Mouse (Mus musculus) forebrain, embryonic 12.5 days (tissue): ENCODE measurements around the gene Ppargc1a. TPM values are rescaled to one million over a fixed set of nuclear protein-coding genes. Genes with fewer than 3 reads are reported as not detected.

Source experiments
- ATAC-seq: fragments of 200-750 bp; cut with Nextera tagmentation; 2 replicates; pipeline ENCODE4 v1.8.0; 2017; ENCODE audit warnings: moderate TSS enrichment; ENCODE audit not compliant: low FRiP score
- H3K27ac ChIP-seq: fragments of 300-500 bp; sonication (generic); 2 replicates; pipeline ENCODE4 v1.5.1; 2016; ENCODE audit warnings: mild to moderate bottlenecking
- H3K27me3 ChIP-seq: fragments of 300-500 bp; sonication (generic); 2 replicates; pipeline ENCODE4 v1.6.1; 2016; ENCODE audit warnings: mild to moderate bottlenecking
- H3K36me3 ChIP-seq: fragments of 300-500 bp; sonication (generic); replicated peaks from 2 replicates; pipeline ENCODE4 v1.6.1; 2016; ENCODE audit warnings: mild to moderate bottlenecking
- H3K4me1 ChIP-seq: fragments of 300-500 bp; sonication (generic); 2 replicates; pipeline ENCODE4 v1.6.1; 2016
- H3K4me2 ChIP-seq: fragments of 300-500 bp; sonication (generic); 2 replicates; pipeline ENCODE4 v1.6.1; 2016; ENCODE audit warnings: mild to moderate bottlenecking, moderate library complexity
- H3K4me3 ChIP-seq: fragments of 300-500 bp; sonication (generic); replicated peaks from 2 replicates; pipeline ENCODE4 v1.5.1; 2016; ENCODE audit warnings: mild to moderate bottlenecking
- H3K9ac ChIP-seq: fragments of 300-500 bp; sonication (generic); 2 replicates; pipeline ENCODE4 v1.6.1; 2016; ENCODE audit warnings: mild to moderate bottlenecking
- H3K9me3 ChIP-seq: fragments of 300-500 bp; sonication (generic); 2 replicates; pipeline ENCODE4 v1.6.1; 2016
- whole genome bisulfite sequencing: fragments of 180-500 bp; shearing (Covaris S2); methylation state at CpG from one replicate; pipeline ENCODE4 v1.1.7; 2016; 5-methylcytosine and 5-hydroxymethylcytosine counted together
- polyA plus RNA-seq: library from polyadenylated mRNA; unstranded; fragments of >200 nt; fragmentation: Nextera tagmentation; extraction: Ambion mirVana; gene quantifications from 2 replicates; pipeline ENCODE4 v1.2.1, GENCODE M21; 2016

The Ppargc1a gene
- polyA plus RNA-seq, 1 experiment from 2014 or later, result 4.5 TPM

DNA sequence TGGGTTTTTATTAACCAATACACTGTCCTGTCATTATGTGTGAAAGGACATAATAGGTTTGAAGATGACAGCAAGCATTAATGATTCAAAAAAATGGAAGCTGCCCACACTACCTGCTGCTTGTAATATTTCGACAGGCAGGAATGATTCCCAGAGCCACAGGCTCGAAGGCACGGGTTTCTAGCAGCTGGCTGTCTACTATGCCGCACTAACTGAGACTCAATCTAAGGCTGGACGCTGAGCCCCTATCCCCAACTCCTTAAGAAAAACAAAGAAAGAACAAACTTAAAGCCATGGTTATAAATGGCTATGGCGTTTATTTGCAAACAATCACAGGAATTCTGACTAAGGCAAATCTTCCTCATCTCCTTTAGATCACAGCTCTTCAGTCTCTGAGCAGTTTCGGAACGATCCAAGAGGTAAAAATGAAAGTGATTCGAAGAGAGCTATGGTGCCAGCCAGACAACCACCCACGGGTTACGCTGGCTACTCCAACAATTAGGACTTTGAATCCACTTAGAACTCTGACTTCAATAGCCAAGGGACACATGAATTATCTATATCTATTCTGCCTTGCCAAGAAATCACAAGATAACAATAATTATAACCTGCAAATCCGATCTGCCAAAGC, 15.6 kb downstream of the Ppargc1a start:
- Histone ChIP-seq H3K27ac (peak overlapping the region; percentile 78; the same call in 1 of the 2 replicates), H3K27me3 (peaks cover 4% of the 10 kb centered on the region; the same call in 1 of the 2 replicates), H3K9ac (peak overlapping the region; percentile 48; the same call in 1 of the 2 replicates), H3K4me1 (peaks cover 15% of the 10 kb centered on the region), H3K9me3 (no peaks in the 10 kb centered on the region), H3K4me2 (peak overlapping the region; percentile 65), H3K4me3 (peak overlapping the region; percentile 43), H3K36me3 (no peaks in the 10 kb centered on the region)
- WGBS, result 16% methylated on average over 12 of the region's 12 CpGs
- ATAC-seq, result peak; percentile 31; the same call in 1 of the 2 replicates

DNA sequence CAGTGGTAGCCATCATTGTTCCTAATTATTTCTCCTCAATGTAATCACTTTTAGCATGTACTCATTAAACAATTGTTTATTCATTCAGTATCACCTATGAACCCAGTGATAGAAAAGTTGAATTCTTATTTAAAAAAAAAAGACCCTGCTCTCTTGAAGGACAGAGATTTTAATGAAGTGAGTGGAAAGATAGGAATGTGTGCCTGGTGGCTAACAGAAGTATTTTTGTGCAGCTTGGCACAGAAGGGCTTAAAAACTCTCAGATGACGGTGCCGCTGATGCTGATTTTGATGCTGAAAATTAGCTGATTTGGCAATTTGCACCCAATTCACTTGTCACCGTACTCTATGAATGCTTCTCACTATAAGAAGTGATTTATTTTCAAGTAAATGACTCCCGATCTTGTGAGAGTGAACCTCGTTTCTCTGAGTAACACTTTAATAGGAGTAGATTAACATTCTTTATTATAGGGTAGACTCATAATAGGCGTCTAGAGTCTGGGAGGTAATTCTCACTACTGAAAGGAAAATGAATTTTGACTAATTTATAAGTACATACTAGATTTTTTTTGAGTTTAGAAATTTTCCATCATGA, 20.0 kb downstream of the Ppargc1a start:
- 54% methylated on average over 6 of the region's 6 CpGs for WGBS

DNA sequence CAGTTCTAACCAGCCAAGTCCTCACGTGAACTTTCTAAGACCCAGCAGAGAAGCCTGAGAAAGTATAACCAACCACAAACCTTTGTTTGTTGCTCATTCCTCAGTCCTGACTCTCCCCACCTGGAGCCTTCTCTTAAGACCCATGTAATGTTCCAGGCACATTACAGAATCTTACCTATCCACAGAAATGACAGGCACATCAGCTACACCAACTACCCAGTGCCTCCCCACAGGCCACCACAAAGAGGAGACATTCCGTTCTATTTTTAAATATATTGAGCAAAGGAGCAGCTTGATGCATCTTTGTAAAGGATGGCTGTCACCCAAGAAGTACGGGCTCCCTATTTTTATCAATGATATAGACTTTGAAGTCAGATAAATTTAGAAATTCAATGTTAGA, 20.7 kb downstream of the Ppargc1a start:
- no peak overlapping the region for H3K9ac ChIP-seq
- no peak for ATAC-seq
- no peaks in the 10 kb centered on the region for H3K9me3 ChIP-seq
- H3K4me1 ChIP-seq, result peaks cover 8% of the 10 kb centered on the region
- no peak overlapping the region for H3K4me3 ChIP-seq
- peaks cover 4% of the 10 kb centered on the region; the same call in 1 of the 2 replicates for H3K27me3 ChIP-seq
- H3K36me3 ChIP-seq, result no peaks in the 10 kb centered on the region
- no peak overlapping the region for H3K4me2 ChIP-seq
- no peak overlapping the region for H3K27ac ChIP-seq
- 91% methylated on average over 3 of the region's 3 CpGs for WGBS

More for the DNA sequence above, 20.0 kb downstream of the Ppargc1a start:
- Histone ChIP-seq H3K27ac (no peak overlapping the region), H3K36me3 (no peaks in the 10 kb centered on the region), H3K4me1 (peaks cover 12% of the 10 kb centered on the region), H3K9me3 (no peaks in the 10 kb centered on the region), H3K9ac (no peak overlapping the region), H3K4me3 (no peak overlapping the region), H3K4me2 (no peak overlapping the region), H3K27me3 (peaks cover 4% of the 10 kb centered on the region; the same call in 1 of the 2 replicates)
- ATAC-seq, result no peak

DNA sequence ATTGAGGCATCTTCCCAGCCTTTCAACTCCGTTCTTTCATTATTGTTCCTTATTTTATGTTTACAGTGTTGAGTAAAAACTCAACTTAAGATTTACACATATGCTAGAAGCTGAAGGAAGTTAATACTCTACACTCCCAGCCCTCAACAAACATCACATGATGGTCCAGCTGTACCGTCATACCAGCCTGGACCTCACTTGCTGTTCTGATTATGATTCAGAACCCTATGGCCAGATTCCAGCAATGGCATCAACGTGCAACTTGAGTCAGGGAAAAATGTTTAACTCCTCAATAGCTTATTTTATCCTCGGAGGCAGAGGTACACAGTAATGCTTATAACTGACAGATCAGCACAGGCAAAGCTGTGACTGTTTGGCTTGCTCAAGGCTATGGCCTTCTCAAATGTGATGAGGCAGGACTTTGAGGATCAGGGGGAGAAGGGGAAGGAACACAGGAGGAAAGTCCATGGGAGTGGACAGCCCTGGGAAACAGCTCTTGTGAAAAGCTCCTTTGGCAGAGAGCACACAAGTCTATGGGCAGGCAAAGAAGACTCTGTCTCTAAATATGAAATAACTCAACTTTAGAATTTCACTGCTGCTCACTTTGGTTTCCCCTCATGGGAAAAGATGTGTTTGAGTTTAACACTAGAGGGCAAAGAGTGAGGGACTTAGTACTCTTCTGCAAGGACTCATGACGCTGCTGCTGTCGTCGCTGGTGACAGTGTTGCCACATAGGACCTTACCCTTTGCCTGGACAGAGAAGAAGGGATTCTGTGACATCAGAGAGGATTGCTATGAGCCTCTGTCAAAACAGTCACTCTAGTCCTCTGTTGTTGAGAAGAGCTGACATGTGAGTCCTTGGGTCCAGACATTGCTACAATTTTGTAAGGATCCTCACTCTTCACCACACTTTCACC, 22.1 kb downstream of the Ppargc1a start:
- peaks cover 4% of the 10 kb centered on the region; the same call in 1 of the 2 replicates for H3K27me3 ChIP-seq
- no peak for ATAC-seq
- no peak overlapping the region for H3K4me2 ChIP-seq
- H3K9ac ChIP-seq, result no peak overlapping the region
- no peaks in the 10 kb centered on the region for H3K9me3 ChIP-seq
- H3K4me1 ChIP-seq, result peaks cover 7% of the 10 kb centered on the region; the same call in 1 of the 2 replicates
- no peak overlapping the region for H3K4me3 ChIP-seq
- 87% methylated on average over 7 of the region's 7 CpGs for WGBS
- H3K27ac ChIP-seq, result no peak overlapping the region
- no peaks in the 10 kb centered on the region for H3K36me3 ChIP-seq

DNA sequence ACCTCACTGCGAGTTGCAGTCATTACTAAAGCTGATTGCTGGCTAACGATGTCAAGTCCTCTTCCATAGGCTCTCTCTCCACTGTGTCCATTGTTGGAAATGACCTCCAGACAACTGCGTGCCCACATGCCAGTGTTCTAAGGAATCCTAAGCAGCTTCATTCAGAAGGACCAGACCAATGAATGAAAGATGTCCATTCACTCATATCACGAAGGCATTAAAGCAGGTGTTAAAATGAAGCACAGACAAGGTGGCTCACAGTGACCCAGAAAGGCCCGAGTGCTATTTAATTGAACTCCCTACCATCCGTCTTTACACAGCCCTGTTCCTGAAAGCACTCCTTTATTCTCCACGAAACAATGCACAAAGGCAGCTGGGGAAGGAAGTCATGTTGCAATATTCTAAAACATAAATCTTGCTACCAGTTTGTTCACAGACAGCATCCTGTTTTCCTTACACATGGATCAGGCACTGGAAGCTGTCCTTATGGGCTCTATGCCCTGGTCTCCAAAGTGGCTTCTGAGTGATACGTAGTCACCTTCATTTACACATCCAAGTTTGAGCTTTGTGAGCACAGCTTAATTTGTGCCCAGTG, 23.3 kb downstream of the Ppargc1a start:
- Histone ChIP-seq H3K9ac (no peak overlapping the region), H3K4me1 (peaks cover 7% of the 10 kb centered on the region; the same call in 1 of the 2 replicates), H3K27me3 (no peaks in the 10 kb centered on the region), H3K27ac (no peak overlapping the region), H3K36me3 (no peaks in the 10 kb centered on the region), H3K4me2 (no peak overlapping the region), H3K9me3 (no peaks in the 10 kb centered on the region), H3K4me3 (no peak overlapping the region)
- WGBS, result 32% methylated on average over 8 of the region's 8 CpGs
- no peak for ATAC-seq

DNA sequence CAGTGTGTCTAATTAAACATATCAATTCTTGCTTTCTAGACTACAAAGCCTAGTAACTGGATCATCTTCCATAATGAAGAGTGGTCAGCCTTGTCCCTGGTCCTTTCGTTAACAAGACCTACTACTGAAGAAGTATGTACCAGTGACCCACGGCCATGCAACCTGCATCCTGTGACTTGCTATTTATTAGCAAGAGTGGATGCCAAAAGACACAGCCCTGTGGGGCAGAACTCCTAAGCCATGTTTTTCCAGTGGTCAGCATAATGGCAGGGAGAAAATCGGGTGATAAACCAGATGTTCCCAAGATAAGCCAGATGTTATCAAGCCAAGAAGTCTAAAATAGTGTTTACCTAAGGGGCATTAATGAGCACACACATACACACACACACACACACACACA, 26.0 kb downstream of the Ppargc1a start:
- 89% methylated on average over 3 of the region's 3 CpGs for WGBS
- Histone ChIP-seq H3K4me1 (peaks cover 7% of the 10 kb centered on the region; the same call in 1 of the 2 replicates), H3K27ac (no peak overlapping the region), H3K27me3 (no peaks in the 10 kb centered on the region), H3K9ac (no peak overlapping the region), H3K9me3 (no peaks in the 10 kb centered on the region), H3K4me2 (no peak overlapping the region), H3K36me3 (no peaks in the 10 kb centered on the region), H3K4me3 (no peak overlapping the region)
- ATAC-seq, result no peak

DNA sequence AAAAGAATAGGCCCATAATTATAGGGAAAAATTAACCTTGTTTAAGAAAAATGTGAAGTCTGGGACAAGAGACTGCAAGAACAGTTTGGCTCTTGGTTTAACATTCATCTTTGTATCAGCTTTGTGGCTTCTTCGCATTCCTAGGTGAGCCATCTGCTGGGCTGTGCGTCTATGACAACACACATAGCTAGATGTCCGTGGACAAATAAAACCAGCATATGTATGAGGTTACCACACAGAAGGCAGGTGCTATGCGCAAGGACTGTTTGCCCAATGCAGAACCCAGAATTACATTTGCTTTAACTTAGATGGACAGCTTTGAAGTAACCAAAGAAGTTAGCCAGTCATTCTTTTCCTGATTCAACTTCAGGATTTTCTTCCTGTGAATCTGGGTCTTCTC, 26.7 kb downstream of the Ppargc1a start:
- no peaks in the 10 kb centered on the region for H3K27me3 ChIP-seq
- no peaks in the 10 kb centered on the region for H3K9me3 ChIP-seq
- H3K4me3 ChIP-seq, result no peak overlapping the region
- no peak overlapping the region for H3K9ac ChIP-seq
- peaks cover 7% of the 10 kb centered on the region; the same call in 1 of the 2 replicates for H3K4me1 ChIP-seq
- H3K4me2 ChIP-seq, result no peak overlapping the region
- WGBS, result 95% methylated on average over 4 of the region's 4 CpGs
- no peak overlapping the region for H3K27ac ChIP-seq
- no peaks in the 10 kb centered on the region for H3K36me3 ChIP-seq
- ATAC-seq, result no peak

DNA sequence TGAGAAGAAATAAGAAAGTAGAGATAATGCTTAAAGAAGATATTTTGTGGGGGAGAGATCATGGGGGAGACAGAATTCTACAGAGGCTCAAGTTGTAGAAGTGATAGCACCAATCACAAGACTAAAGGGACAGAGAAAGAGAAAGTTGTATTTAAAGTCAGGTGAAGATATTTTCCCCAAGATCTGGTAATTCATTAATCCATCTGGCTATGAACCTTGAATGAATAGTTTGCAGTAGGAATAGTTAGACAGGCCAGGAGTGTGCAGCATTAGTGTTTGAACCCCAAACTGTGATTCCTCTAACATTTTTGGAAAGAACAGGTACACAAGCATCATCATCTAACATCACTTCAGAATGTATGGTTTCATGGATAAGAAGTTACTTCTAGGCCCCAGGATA, 28.0 kb downstream of the Ppargc1a start:
- H3K4me1 ChIP-seq, result peaks cover 7% of the 10 kb centered on the region; the same call in 1 of the 2 replicates
- no peak overlapping the region for H3K9ac ChIP-seq
- H3K4me3 ChIP-seq, result no peak overlapping the region
- H3K36me3 ChIP-seq, result no peaks in the 10 kb centered on the region
- no peak overlapping the region for H3K4me2 ChIP-seq
- no peaks in the 10 kb centered on the region for H3K27me3 ChIP-seq
- no peak for ATAC-seq
- no peaks in the 10 kb centered on the region for H3K9me3 ChIP-seq
- no peak overlapping the region for H3K27ac ChIP-seq

DNA sequence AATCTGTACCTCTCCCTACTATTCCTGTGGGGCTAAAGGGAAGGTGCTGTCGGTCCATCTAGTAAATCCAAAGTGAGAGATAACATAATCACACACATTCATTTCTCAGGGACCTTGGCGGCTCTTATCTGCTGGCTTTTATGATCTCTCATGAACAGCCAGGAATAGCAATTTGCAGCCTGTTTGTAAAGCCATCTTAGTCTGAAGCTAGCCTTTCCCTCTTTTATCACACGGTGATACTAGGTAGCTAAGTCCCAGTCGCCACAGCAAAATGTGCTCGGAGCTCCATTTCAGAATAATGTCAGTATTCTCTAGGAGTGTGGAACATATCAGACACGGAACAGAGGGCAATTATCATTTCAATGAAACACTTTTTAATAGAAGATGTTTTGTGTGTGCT, 29.2 kb downstream of the Ppargc1a start:
- H3K4me1 ChIP-seq, result no peaks in the 10 kb centered on the region
- no peak overlapping the region for H3K4me3 ChIP-seq
- WGBS, result 61% methylated on average over 6 of the region's 6 CpGs
- no peak overlapping the region for H3K4me2 ChIP-seq
- H3K36me3 ChIP-seq, result no peaks in the 10 kb centered on the region
- H3K27ac ChIP-seq, result no peak overlapping the region
- no peaks in the 10 kb centered on the region for H3K27me3 ChIP-seq
- no peak for ATAC-seq
- H3K9ac ChIP-seq, result no peak overlapping the region
- no peaks in the 10 kb centered on the region for H3K9me3 ChIP-seq

DNA sequence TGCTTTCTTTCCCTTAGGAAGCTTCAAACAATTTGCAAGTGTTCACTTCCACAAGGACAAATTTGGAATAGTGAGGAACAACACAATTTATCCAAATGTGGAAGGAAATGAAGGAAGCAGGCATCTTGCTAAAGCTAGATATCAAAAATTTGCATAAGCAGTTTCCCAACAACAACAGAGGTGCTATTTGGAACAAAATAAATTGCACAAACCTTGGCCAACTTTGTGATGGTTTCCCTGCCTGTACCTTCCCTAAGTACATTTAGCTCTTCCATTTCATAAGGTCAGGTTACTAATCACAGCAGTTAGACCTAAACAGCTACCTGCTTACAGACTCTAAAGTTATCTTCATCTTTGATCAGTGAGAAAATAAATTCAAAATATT, 29.9 kb downstream of the Ppargc1a start:
- no peaks in the 10 kb centered on the region for H3K9me3 ChIP-seq
- no peaks in the 10 kb centered on the region for H3K36me3 ChIP-seq
- H3K27me3 ChIP-seq, result no peaks in the 10 kb centered on the region
- H3K4me1 ChIP-seq, result no peaks in the 10 kb centered on the region
- H3K9ac ChIP-seq, result no peak overlapping the region
- no peak overlapping the region for H3K4me3 ChIP-seq
- no peak for ATAC-seq
- H3K4me2 ChIP-seq, result no peak overlapping the region
- no peak overlapping the region for H3K27ac ChIP-seq

DNA sequence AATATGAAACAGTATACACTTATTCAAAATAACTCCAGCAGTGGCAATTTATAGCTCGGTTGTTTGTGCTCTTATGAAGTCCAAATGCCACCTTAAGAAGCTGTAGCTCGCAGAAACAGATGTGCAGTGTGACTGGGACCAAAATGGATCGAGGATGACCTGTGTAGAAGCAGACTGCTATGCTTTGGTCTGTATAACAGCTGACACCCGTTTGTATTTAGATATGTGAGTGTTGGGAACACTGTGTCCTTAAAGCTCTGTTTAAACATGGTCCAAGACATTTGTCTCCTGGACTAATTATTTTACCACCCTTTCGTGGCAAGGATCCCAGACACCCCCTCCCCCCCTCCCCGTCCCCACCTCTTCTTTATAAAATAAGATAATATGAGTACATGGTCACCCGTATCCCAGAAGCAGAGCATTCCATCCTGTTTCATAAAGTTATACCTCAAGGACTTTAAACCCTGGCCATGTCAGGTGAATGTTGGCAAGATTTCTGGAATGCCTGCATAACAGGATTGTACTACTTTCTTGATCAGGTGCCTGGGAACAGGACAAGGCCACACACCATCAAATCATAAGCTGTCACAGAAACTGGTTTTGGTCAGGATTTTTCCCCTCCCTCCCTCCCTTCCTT, 30.4 kb downstream of the Ppargc1a start:
- Histone ChIP-seq H3K4me3 (no peak overlapping the region), H3K27me3 (no peaks in the 10 kb centered on the region), H3K9me3 (no peaks in the 10 kb centered on the region), H3K4me2 (no peak overlapping the region), H3K36me3 (no peaks in the 10 kb centered on the region), H3K9ac (no peak overlapping the region), H3K4me1 (no peaks in the 10 kb centered on the region), H3K27ac (no peak overlapping the region)
- ATAC-seq, result no peak
- WGBS, result 81% methylated on average over 7 of the region's 7 CpGs

DNA sequence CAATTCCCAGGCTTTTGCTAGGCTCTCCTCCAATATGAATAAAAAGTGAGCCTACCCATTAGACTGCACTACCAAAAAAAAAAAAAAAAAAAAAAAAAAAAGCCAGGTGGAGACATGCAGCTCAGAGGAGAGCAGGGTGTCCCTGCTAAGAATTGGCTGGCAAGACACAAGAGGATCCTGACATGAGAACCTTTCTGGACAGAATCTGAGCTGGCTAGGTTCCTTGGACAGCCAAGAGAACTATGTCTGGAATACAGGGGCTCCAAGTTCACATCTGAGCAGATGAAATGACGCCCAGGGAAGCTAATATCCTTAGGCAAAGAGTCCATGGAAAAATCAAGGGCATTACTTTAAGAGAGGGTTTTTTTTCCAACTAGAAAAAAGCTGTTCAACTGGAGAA, 33.1 kb downstream of the Ppargc1a start:
- Histone ChIP-seq H3K36me3 (no peaks in the 10 kb centered on the region), H3K9me3 (no peaks in the 10 kb centered on the region), H3K4me1 (no peaks in the 10 kb centered on the region; the same call in 1 of the 2 replicates), H3K27me3 (no peaks in the 10 kb centered on the region), H3K4me2 (no peak overlapping the region), H3K9ac (no peak overlapping the region), H3K4me3 (no peak overlapping the region), H3K27ac (no peak overlapping the region)
- ATAC-seq, result no peak
- WGBS, result 87% methylated on average over 1 of the region's 1 CpGs
